Mouse (Mus musculus) intestine, postnatal 0 days (tissue): ENCODE measurements at regions not wholly inside any gene's neighbourhood (a gene's known extent, or its start where the extent isn't known, plus 50 kb on each side); places are given as distances from the start of the nearest gene placed in this dataset.

Source experiments
- ATAC-seq: fragments of 200-750 bp; cut with Nextera tagmentation; 2 replicates; pipeline ENCODE4 v1.8.0; 2017; ENCODE audit warnings: mild to moderate bottlenecking, moderate TSS enrichment, moderate library complexity
- H3K27ac ChIP-seq: fragments of 300-500 bp; sonication (generic); 2 replicates; pipeline ENCODE4 v1.5.1; 2014; ENCODE audit warnings: mild to moderate bottlenecking, low read depth, low read length, moderate library complexity
- H3K27me3 ChIP-seq: fragments of 300-500 bp; sonication (generic); replicated peaks from 2 replicates; pipeline ENCODE4 v1.6.1; 2014; ENCODE audit warnings: low read length, mixed read lengths; ENCODE audit not compliant: control insufficient read depth, insufficient read depth
- H3K36me3 ChIP-seq: fragments of 300-500 bp; sonication (generic); 2 replicates; pipeline ENCODE4 v1.6.1; 2014; ENCODE audit warnings: mild to moderate bottlenecking, moderate library complexity; ENCODE audit not compliant: control insufficient read depth, insufficient read depth
- H3K4me1 ChIP-seq: fragments of 300-500 bp; sonication (generic); replicated peaks from 2 replicates; pipeline ENCODE4 v1.6.1; 2014; ENCODE audit warnings: antibody characterized with exemption, low read length, mixed read lengths; ENCODE audit not compliant: control insufficient read depth, insufficient read depth
- H3K4me2 ChIP-seq: fragments of 300-500 bp; sonication (generic); replicated peaks from 2 replicates; pipeline ENCODE4 v1.6.1; 2014; ENCODE audit warnings: low read depth, mild to moderate bottlenecking, moderate library complexity
- H3K4me3 ChIP-seq: fragments of 300-500 bp; sonication (generic); 2 replicates; pipeline ENCODE4 v1.5.1; 2014; ENCODE audit warnings: low read depth, low read length
- H3K9ac ChIP-seq: fragments of 300-500 bp; sonication (generic); 2 replicates; pipeline ENCODE4 v1.6.1; 2014; ENCODE audit warnings: mild to moderate bottlenecking, low read depth, low read length
- H3K9me3 ChIP-seq: fragments of 300-500 bp; sonication (generic); 2 replicates; pipeline ENCODE4 v1.6.1; 2016; ENCODE audit warnings: mixed run types; ENCODE audit not compliant: control insufficient read depth
- CTCF ChIP-seq: sonication (generic); IDR thresholded peaks from 2 replicates; pipeline ENCODE4 v1.5.1; 2016; ENCODE audit warnings: low read depth, mild to moderate bottlenecking, control low read depth, antibody characterized with exemption, moderate library complexity
- WGBS: fragments of 180-500 bp; shearing (Covaris S2); extraction: QIAGEN DNeasy Blood & Tissue Kit; methylation state at CpG from one replicate; pipeline ENCODE4 v1.1.7; 2014; 5-methylcytosine and 5-hydroxymethylcytosine counted together

- Histone ChIP-seq H3K36me3 (no peaks in the 10 kb centered on the region), H3K9me3 (no peaks in the 10 kb centered on the region), H3K27ac (no peak overlapping the region), H3K27me3 (no peaks in the 10 kb centered on the region), H3K4me3 (no peak overlapping the region), H3K4me1 (no peaks in the 10 kb centered on the region), H3K4me2 (no peak overlapping the region), H3K9ac (no peak overlapping the region)
- no peak for ATAC-seq
- 36% methylated on average over 7 of the region's 7 CpGs for WGBS
- peak; percentile 68 for TF ChIP-seq CTCF
Observed at GRCm38 (mm10) chr5:18916688-18917285, 310.0 kb upstream of the Magi2 start.

GRCm38 (mm10) chr5:18953875-18954474 is 272.9 kb upstream of the Magi2 start:
- no peaks in the 10 kb centered on the region for H3K27me3 ChIP-seq
- ATAC-seq, result no peak
- no peaks in the 10 kb centered on the region for H3K36me3 ChIP-seq
- no peak overlapping the region for H3K9ac ChIP-seq
- 61% methylated on average over 4 of the region's 4 CpGs for WGBS
- no peaks in the 10 kb centered on the region for H3K4me1 ChIP-seq
- no peak overlapping the region for H3K27ac ChIP-seq
- H3K4me3 ChIP-seq, result no peak overlapping the region
- TF ChIP-seq CTCF, result no peak
- no peak overlapping the region for H3K4me2 ChIP-seq
- H3K9me3 ChIP-seq, result no peaks in the 10 kb centered on the region
